Mouse (Mus musculus) ES-E14 (cell line): ENCODE results near the gene Sgta. TPM values are rescaled to one million over a fixed set of nuclear protein-coding genes. Genes with fewer than 3 reads are reported as not detected.

Experiments
- DNase-seq: peaks from one replicate; pipeline ENCODE4 v3.0.0-alpha.2; 2013; ENCODE audit warnings: low read depth, low spot score
- H3K27ac ChIP-seq: 2 replicates; pipeline ENCODE4 v1.5.1; 2012; ENCODE audit warnings: low read depth, mild to moderate bottlenecking, low read length, moderate library complexity, mixed read lengths; ENCODE audit not compliant: poor library complexity, insufficient read depth, severe bottlenecking
- H3K36me3 ChIP-seq: 2 replicates; pipeline ENCODE4 v1.6.1; 2012; ENCODE audit warnings: mild to moderate bottlenecking, low read length, moderate library complexity, mixed read lengths; ENCODE audit not compliant: control insufficient read depth, poor library complexity, insufficient read depth, severe bottlenecking
- H3K4me1 ChIP-seq, 2 experiments: fragments of 150-350 bp in 1 of 2; sonication (generic) in 1 of 2; 2 replicates each; pipeline ENCODE4 v1.6.1; 2012; ENCODE audit warnings: low read length in 2 of 2, mild to moderate bottlenecking in 1 of 2, mixed read lengths in 1 of 2; ENCODE audit not compliant: control insufficient read depth in 2 of 2, insufficient read depth in 2 of 2, poor library complexity in 1 of 2
- H3K4me3 ChIP-seq, 2 experiments: fragments of 150-350 bp in 1 of 2; sonication (generic) in 1 of 2; 2 replicates each; pipeline ENCODE4 v1.5.1; 2012; ENCODE audit warnings: low read length in 2 of 2, low read depth in 1 of 2, mild to moderate bottlenecking in 1 of 2, mixed read lengths in 1 of 2; ENCODE audit not compliant: insufficient read depth in 1 of 2, poor library complexity in 1 of 2, severe bottlenecking in 1 of 2
- H3K9ac ChIP-seq: 2 replicates; pipeline ENCODE4 v1.6.1; 2012; ENCODE audit warnings: low read depth, mild to moderate bottlenecking, low read length, mixed read lengths; ENCODE audit not compliant: poor library complexity, insufficient read depth, severe bottlenecking
- H3K9me3 ChIP-seq: fragments of 150-350 bp; sonication (generic); 2 replicates; pipeline ENCODE4 v1.6.1; 2012; ENCODE audit warnings: low read depth, mild to moderate bottlenecking, low read length; ENCODE audit not compliant: control insufficient read depth, insufficient read depth
- CHD2 ChIP-seq: IDR thresholded peaks from 2 replicates; pipeline ENCODE4 v1.6.1; 2014; ENCODE audit warnings: mild to moderate bottlenecking, low read depth, low read length, inconsistent platforms
- HCFC1 ChIP-seq: IDR thresholded peaks from 2 replicates; pipeline ENCODE4 v1.6.1; 2012; ENCODE audit warnings: low read length, inconsistent platforms, borderline replicate concordance; ENCODE audit not compliant: insufficient read depth
- MAFK ChIP-seq: IDR thresholded peaks from 2 replicates; pipeline ENCODE4 v1.6.1; 2014; ENCODE audit warnings: mild to moderate bottlenecking, low read depth, low read length, inconsistent platforms; ENCODE audit not compliant: insufficient read depth
- ZC3H11A ChIP-seq: IDR thresholded peaks from 2 replicates; pipeline ENCODE4 v1.6.1; 2012; ENCODE audit warnings: low read depth, mild to moderate bottlenecking, inconsistent platforms, low read length, borderline replicate concordance
- ZNF384 ChIP-seq: IDR thresholded peaks from 2 replicates; pipeline ENCODE4 v1.6.1; 2012; ENCODE audit warnings: low read depth, low read length, inconsistent platforms
- in situ Hi-C, 2 experiments: fragments of 600-800 bp; cut with MboI; formaldehyde crosslinking; loops; one replicate each; pipeline ENCODE4 v1.15.1; 2025; ENCODE audit warnings: low sequenced_read_pairs in 2 of 2, inconsistent platforms in 1 of 2; ENCODE audit not compliant: unreplicated experiment in 2 of 2
- total RNA-seq: library from RNA; depleted of rRNA; stranded (reverse); fragments of 300-350 nt; gene quantifications from 2 replicates; pipeline ENCODE4 v1.2.3, GENCODE M21; 2012; rRNA removed

The Sgta gene
- 113 and 116 TPM in 2 replicates for total RNA-seq

- Histone ChIP-seq H3K9ac (peak within 1 kb of the TSS; percentile 89), H3K4me3 (peak within 1 kb of the TSS; percentile 75 to 79), H3K36me3 (no peaks in the 10 kb centered on the region; the same call in 1 of the 2 replicates), H3K9me3 (no peaks in the 10 kb centered on the region), H3K27ac (no peak within 1 kb of the TSS), H3K4me1 (peaks cover 0 to 10% of the 10 kb centered on the region in 2 experiments; a peak in 1 of 4 replicates)
- peak; percentile 99 for DNase-seq
- TF ChIP-seq ZNF384, result peak; percentile 81
- no peak for TF ChIP-seq MAFK
- in situ Hi-C loops, result no loop called here
Observed at GRCm38 (mm10) chr10:81059603-81060543, at the start of gene Sgta. TSS of gene Sgta (minus strand) at chr10:81060181.

DNA sequence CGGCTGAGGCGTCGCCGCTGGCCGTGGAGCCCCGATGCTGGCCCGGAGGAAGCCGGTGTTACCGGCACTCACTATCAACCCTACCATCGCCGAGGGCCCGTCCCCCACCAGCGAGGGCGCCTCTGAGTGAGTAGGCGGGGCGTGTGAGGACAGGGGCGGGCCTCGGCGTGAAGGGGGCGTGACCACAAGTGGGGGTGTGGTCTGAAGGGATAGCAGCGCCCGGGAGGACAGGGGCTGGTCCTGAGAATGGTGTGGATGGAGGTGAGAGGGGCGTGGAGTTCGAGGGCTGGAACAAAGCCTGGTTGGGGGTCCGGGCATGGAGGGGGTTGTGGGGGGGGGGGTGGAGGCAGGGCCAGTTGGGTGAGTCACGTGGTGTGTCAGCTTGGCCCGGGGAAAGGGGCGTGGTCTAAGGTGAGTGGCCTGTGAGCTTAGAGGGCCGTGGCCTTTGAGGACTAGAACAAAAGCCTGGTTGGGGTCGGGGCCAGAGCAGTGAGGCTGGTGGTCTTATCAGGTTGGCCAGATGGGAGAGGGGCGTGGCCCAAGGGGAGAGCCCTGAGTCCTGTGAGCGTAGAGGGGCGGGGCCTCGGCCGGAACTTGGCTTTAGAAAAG, 46.2 kb upstream of the Sgta start:
- no peak for TF ChIP-seq ZC3H11A
- no peak for TF ChIP-seq ZNF384
- TF ChIP-seq CHD2, result no peak
- TF ChIP-seq HCFC1, result no peak
- Histone ChIP-seq H3K9ac (peak overlapping the region; percentile 99), H3K27ac (peak overlapping the region; percentile 97), H3K4me1 (peaks cover 0 to 11% of the 10 kb centered on the region in 2 experiments; a peak in 2 of 4 replicates), H3K4me3 (peak overlapping the region; percentile 76 to 91), H3K9me3 (no peaks in the 10 kb centered on the region), H3K36me3 (peaks cover 31% of the 10 kb centered on the region)
- DNase-seq, result peak; percentile 100
- in situ Hi-C loops, result no loop called here

GRCm38 (mm10) chr10:81105565-81106112, 45.7 kb upstream of the Sgta start, which contains the start of gene Map2k2:
TSS of gene Map2k2 (plus strand) at chr10:81105915.
- DNase-seq, result peak; percentile 92
- TF ChIP-seq ZC3H11A, result no peak
- 0 out of 2 replicates have a peak, but pooled peaks have one; percentile 19 for TF ChIP-seq HCFC1
- peak; percentile 92 for TF ChIP-seq CHD2
- TF ChIP-seq MAFK, result peak; percentile 5; the same call in 1 of the 2 replicates
- no peak for TF ChIP-seq ZNF384
- peaks cover 0 to 13% of the 10 kb centered on the region in 2 experiments; a peak in 2 of 4 replicates for H3K4me1 ChIP-seq
- in situ Hi-C loops, result no loop called here
- peak within 1 kb of the TSS; percentile 99 for H3K9ac ChIP-seq
- H3K36me3 ChIP-seq, result peaks cover 25% of the 10 kb centered on the region
- peak within 1 kb of the TSS; percentile 76 to 91 for H3K4me3 ChIP-seq
- no peaks in the 10 kb centered on the region for H3K9me3 ChIP-seq
- peak within 1 kb of the TSS; percentile 97 for H3K27ac ChIP-seq

GRCm38 (mm10) chr10:81094931-81095678, 35.1 kb upstream of the Sgta start:
- Histone ChIP-seq H3K4me3 (peak overlapping the region; percentile 21 to 28; a peak in 2 of 4 replicates), H3K9ac (no peak overlapping the region), H3K9me3 (no peaks in the 10 kb centered on the region), H3K36me3 (no peaks in the 10 kb centered on the region), H3K4me1 (peaks cover 3 to 24% of the 10 kb centered on the region in 2 experiments; a peak in 2 of 4 replicates), H3K27ac (no peak overlapping the region)
- in situ Hi-C loops, result no loop called here
- peak; percentile 98 for TF ChIP-seq MAFK
- no peak for TF ChIP-seq ZC3H11A
- TF ChIP-seq CHD2, result 0 out of 2 replicates have a peak, but pooled peaks have one; percentile 23
- TF ChIP-seq HCFC1, result no peak
- TF ChIP-seq ZNF384, result no peak
- no peak for DNase-seq
